Mouse (Mus musculus) ES-E14 (cell line): ENCODE results near the gene Tigar.

Experiments used
- HCFC1 ChIP-seq: IDR thresholded peaks from 2 replicates; pipeline ENCODE4 v1.6.1; 2012; ENCODE audit warnings: low read length, inconsistent platforms, borderline replicate concordance; ENCODE audit not compliant: insufficient read depth
- MAFK ChIP-seq: IDR thresholded peaks from 2 replicates; pipeline ENCODE4 v1.6.1; 2014; ENCODE audit warnings: mild to moderate bottlenecking, low read depth, low read length, inconsistent platforms; ENCODE audit not compliant: insufficient read depth
- ZC3H11A ChIP-seq: IDR thresholded peaks from 2 replicates; pipeline ENCODE4 v1.6.1; 2012; ENCODE audit warnings: low read depth, mild to moderate bottlenecking, inconsistent platforms, low read length, borderline replicate concordance

DNA sequence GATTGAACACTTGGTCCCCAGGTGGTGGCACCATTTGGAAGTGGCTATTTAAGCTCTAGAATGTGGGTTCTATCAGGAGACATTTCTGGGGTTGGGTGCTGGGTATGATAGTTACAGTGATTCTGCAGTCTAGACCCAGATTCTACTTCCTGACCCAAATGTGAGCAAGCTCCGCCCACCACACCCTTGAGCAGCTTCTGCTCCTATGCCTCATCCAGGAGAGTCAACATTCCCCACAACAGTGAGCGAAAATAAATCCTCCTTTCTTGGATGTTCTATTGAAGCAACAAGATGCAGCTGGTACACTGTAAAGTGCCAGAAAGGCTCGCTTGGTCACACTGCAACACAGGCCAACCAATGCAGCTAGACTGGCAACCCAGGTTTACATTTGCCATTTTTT lies 45.4 kb downstream of the Tigar start:
- TF ChIP-seq ZC3H11A (no peak), MAFK (no peak), HCFC1 (no peak)
